9 mouse cellular contexts compared by ENCODE assay signal in genomic region chr6:88194053-88194977, GRCm38 (mm10). TPM values are rescaled to one million over a fixed set of nuclear protein-coding genes. Genes with fewer than 3 reads are reported as not detected.
DNase-seq lines count a peak whose midpoint lies in the region; ATAC-seq and TF ChIP-seq lines count a peak whose summit lies in the region.
"Had no signal": no experiment of that assay in that cellular context is flagged by ENCODE, and none has a peak within 500 bp of the region (broad histone marks: within the 10 kb centered on the region; RNA-seq: fewer than 3 reads in every experiment).

No protein-coding gene starts in this region.

- H3K4me3 ChIP-seq in kidney, adult 2 months (ENCODE audit: insufficient read depth, low read depth, low read length) = peak overlapping the region; percentile 48
- peak overlapping the region; percentile 25; the same call in 1 of the 2 replicates for H3K4me3 ChIP-seq in bone marrow macrophage, adult 2 months (ENCODE audit: insufficient read depth, low read length)
- H3K4me3 ChIP-seq in liver, embryonic 16.5 days (ENCODE audit: low read depth, low read length) = peak overlapping the region; percentile 49

- H3K27me3 ChIP-seq in kidney, adult 2 months (replicated peaks; ENCODE audit: control insufficient read depth, insufficient read depth, low read length) = peaks cover 1% of the 10 kb centered on the region; the same call in 1 of the 2 replicates
- H3K27me3 ChIP-seq in liver, embryonic 16.5 days (ENCODE audit: control insufficient read depth, insufficient read depth, low read depth, low read length) = peaks cover 100% of the 10 kb centered on the region

- H3K9me3 ChIP-seq in liver, embryonic 16.5 days (replicated peaks; ENCODE audit: control insufficient read depth, low read length) = no peaks in the 10 kb centered on the region

- WGBS in kidney, adult 2 months = 12% methylated on average over 58 of the region's 58 CpGs
- 4% methylated on average over 58 of the region's 58 CpGs for WGBS in liver, embryonic 16.5 days (ENCODE audit: insufficient replicate concordance)

- H3K4me1 ChIP-seq in kidney, adult 2 months (ENCODE audit: control insufficient read depth, insufficient read depth, low read length) = no peaks in the 10 kb centered on the region
- no peaks in the 10 kb centered on the region for H3K4me1 ChIP-seq in bone marrow macrophage, adult 2 months (ENCODE audit: control insufficient read depth, insufficient read depth, low read length)
- peaks cover 47% of the 10 kb centered on the region for H3K4me1 ChIP-seq in liver, embryonic 16.5 days (ENCODE audit: control insufficient read depth, low read depth, low read length)

- H3K27ac ChIP-seq in kidney, adult 2 months (ENCODE audit: insufficient read depth, low read depth, low read length) = no peak overlapping the region
- no peak overlapping the region for H3K27ac ChIP-seq in bone marrow macrophage, adult 2 months (ENCODE audit: insufficient read depth, low read depth, low read length)
- H3K27ac ChIP-seq in liver, embryonic 16.5 days (ENCODE audit: low read length) = no peak overlapping the region

- H3K36me3 ChIP-seq in kidney, adult 2 months (ENCODE audit: control insufficient read depth, insufficient read depth, low read length) = no peaks in the 10 kb centered on the region
- no peaks in the 10 kb centered on the region for H3K36me3 ChIP-seq in liver, embryonic 16.5 days (ENCODE audit: control insufficient read depth, insufficient read depth)

- no peak for TF ChIP-seq CTCF in kidney, adult 2 months (conservative IDR thresholded peaks at IDR 0.05; ENCODE audit: insufficient read depth, insufficient read length, low read depth, low read length)
- TF ChIP-seq CTCF in bone marrow macrophage, adult 2 months (IDR thresholded peaks at IDR 0.05; ENCODE audit: low read depth, low read length) = no peak

- intact Hi-C loops in heart, postnatal 36 days (cut with DNase I) = loop anchor here (5.0 kb wide), 3 partner anchors 57 to 293 kb away; no protein-coding TSS in a partner anchor

- peak overlapping the region; percentile 65 for H3K4me2 ChIP-seq in liver, embryonic 16.5 days (ENCODE audit: low read depth, low read length)

- no peak for TF ChIP-seq POLR2A in kidney, adult 2 months (IDR thresholded peaks at IDR 0.05; ENCODE audit: low read depth, low read length)
- TF ChIP-seq POLR2A in bone marrow macrophage, adult 2 months (IDR thresholded peaks at IDR 0.05; ENCODE audit: borderline replicate concordance, low read depth, low read length) = no peak

- no peak for DNase-seq in kidney, adult 2 months
- no peak for DNase-seq in kidney, adult 11 months
- peak; percentile 6 to 66 for DNase-seq in heart, postnatal 36 days
- no peak for DNase-seq in yolk sac, embryonic 10.5 days (ENCODE audit: low spot score)
- no peak for DNase-seq in urinary bladder, postnatal 4 days (ENCODE audit: low spot score in 2 of 2)

- ATAC-seq in liver, embryonic 16.5 days (ENCODE audit: low read depth) = no peak
- ATAC-seq in inflammation-experienced regulatory T-cells, adult 6 months = no peak

- peak overlapping the region; percentile 28; the same call in 1 of the 2 replicates for H3K9ac ChIP-seq in liver, embryonic 16.5 days (ENCODE audit: low read depth, low read length)

RNA-seq across cellular contexts. Expression of gene Gata2, which starts 0.6 kb away (rescaled TPM):
- polyA plus RNA-seq in kidney, adult 2 months (2012; rRNA removed) = 36.9 and 37.4 TPM in 2 replicates
- 0.33 TPM in 1 of 2 replicates, not detected in the other for polyA plus RNA-seq in bone marrow macrophage, adult 2 months (2012; ENCODE audit: insufficient read depth, insufficient read length, missing spikeins)
- total RNA-seq in heart, postnatal 36 days (2021) = 10 to 100 TPM; 17.3 to 20.1 TPM
- polyA plus RNA-seq in liver, embryonic 16.5 days (2015; fragmentation: Nextera tagmentation; extraction: Ambion mirVana) = 3.0 and 3.7 TPM in 2 replicates
- not detected for polyA plus RNA-seq in inflammation-experienced regulatory T-cells, adult 6 months (2017; shearing (Covaris generic))

RNA-seq across cellular contexts. Expression of gene Dnajb8, which starts 27.8 kb away (rescaled TPM):
- 0.10 TPM in 1 of 2 replicates, not detected in the other for polyA plus RNA-seq in kidney, adult 2 months (2012; rRNA removed)
- not detected in 2 replicates for polyA plus RNA-seq in bone marrow macrophage, adult 2 months (2012; ENCODE audit: insufficient read depth, insufficient read length, missing spikeins)
- not detected for total RNA-seq in heart, postnatal 36 days (2021)
- polyA plus RNA-seq in liver, embryonic 16.5 days (2015; fragmentation: Nextera tagmentation; extraction: Ambion mirVana) = not detected in 2 replicates
- polyA plus RNA-seq in inflammation-experienced regulatory T-cells, adult 6 months (2017; shearing (Covaris generic)) = not detected
- polyA plus RNA-seq: large intestine, adult 2 months had no signal

Comparison
In these comparisons a context has a peak if more than half of its experiments do, and no peak if none do; other contexts are left out.
1. DNase-seq: peak in heart, postnatal 36 days (2 of 2); none in kidney, adult 2 months (single experiment), kidney, adult 11 months (single experiment), yolk sac, embryonic 10.5 days (single experiment) and urinary bladder, postnatal 4 days (0 of 2).
2. Peak in every context shown above with its lines, with median percentiles within 50 percentile points of each other: H3K4me3 ChIP-seq.